Mouse (Mus musculus) spleen, postnatal 4 days (tissue): ENCODE results near the gene Cyp1a1.

ENCODE experiments used
- DNase-seq, 2 experiments: peaks; one replicate each; pipeline ENCODE4 v3.0.0; 2022; ENCODE audit warnings: low spot score in 2 of 2

The Cyp1a1 gene

GRCm38 (mm10) chr9:57655749-57656148, 32.0 kb upstream of the Cyp1a1 start:
- DNase-seq: peak; percentile 94 to 99

GRCm38 (mm10) chr9:57656631-57657350, 30.9 kb upstream of the Cyp1a1 start:
- no peak for DNase-seq

- no peak for DNase-seq
Observed at GRCm38 (mm10) chr9:57657843-57658242, 29.9 kb upstream of the Cyp1a1 start.

GRCm38 (mm10) chr9:57658970-57659369, 28.8 kb upstream of the Cyp1a1 start:
- DNase-seq: no peak

- DNase-seq: peak; percentile 68 to 83
Observed at GRCm38 (mm10) chr9:57659774-57660173, 28.0 kb upstream of the Cyp1a1 start.

- peak in 1 of 2 experiments; percentile 63 for DNase-seq
Observed at GRCm38 (mm10) chr9:57660501-57660900, 27.2 kb upstream of the Cyp1a1 start.

- no peak for DNase-seq
Observed at GRCm38 (mm10) chr9:57661552-57661951, 26.2 kb upstream of the Cyp1a1 start.

GRCm38 (mm10) chr9:57664616-57665015, 23.1 kb upstream of the Cyp1a1 start:
- no peak for DNase-seq

- DNase-seq: no peak
Observed at GRCm38 (mm10) chr9:57666536-57666935, 21.2 kb upstream of the Cyp1a1 start.

- DNase-seq: no peak
Observed at GRCm38 (mm10) chr9:57667136-57667535, 20.6 kb upstream of the Cyp1a1 start.

- DNase-seq: no peak
Observed at GRCm38 (mm10) chr9:57667817-57668216, 19.9 kb upstream of the Cyp1a1 start.

GRCm38 (mm10) chr9:57668277-57668676, 19.5 kb upstream of the Cyp1a1 start:
- no peak for DNase-seq

- no peak for DNase-seq
Observed at GRCm38 (mm10) chr9:57669566-57669965, 18.2 kb upstream of the Cyp1a1 start.

- no peak for DNase-seq
Observed at GRCm38 (mm10) chr9:57671037-57671436, 16.7 kb upstream of the Cyp1a1 start.

GRCm38 (mm10) chr9:57671500-57671899, 16.2 kb upstream of the Cyp1a1 start:
- no peak for DNase-seq

GRCm38 (mm10) chr9:57681411-57681810, 6.3 kb upstream of the Cyp1a1 start:
- DNase-seq: no peak

GRCm38 (mm10) chr9:57683520-57683919, 4.2 kb upstream of the Cyp1a1 start, which contains the start of gene Cyp1a2:
Gene Cyp1a2, minus strand, starts transcription at chr9:57683703.
- DNase-seq: no peak

- DNase-seq: no peak
Observed at GRCm38 (mm10) chr9:57686011-57686410, 1.7 kb upstream of the Cyp1a1 start.

GRCm38 (mm10) chr9:57688158-57688557, 430 bp downstream of the Cyp1a1 start:
- DNase-seq: peak in 1 of 2 experiments; percentile 32

- DNase-seq: no peak
Observed at GRCm38 (mm10) chr9:57688606-57689005, 878 bp downstream of the Cyp1a1 start.

GRCm38 (mm10) chr9:57694108-57694507, 6.4 kb downstream of the Cyp1a1 start:
- DNase-seq: no peak

- DNase-seq: no peak
Observed at GRCm38 (mm10) chr9:57696380-57697285, 8.9 kb downstream of the Cyp1a1 start.

- no peak for DNase-seq
Observed at GRCm38 (mm10) chr9:57697380-57697779, 9.7 kb downstream of the Cyp1a1 start.
